Mouse (Mus musculus): ENCODE measurements at regions not wholly inside any gene's neighbourhood (a gene's known extent, or its start where the extent isn't known, plus 50 kb on each side); places are given as distances from the start of the nearest gene placed in this dataset.
"Not testable (repeated sequence)": the region's sequence is repeated elsewhere in the genome, so short reads cannot be mapped to it uniquely, and the experiment has no call there.

- DNase-seq (ENCODE audit: low spot score), result not testable (repeated sequence)
Observed at GRCm38 (mm10) chr15:84616880-84617279, 52.5 kb upstream of the Prr5 start.

- DNase-seq (ENCODE audit: low spot score), result peak; percentile 97
Observed at GRCm38 (mm10) chr15:84613536-84614527, 55.6 kb upstream of the Prr5 start.

- no peak for DNase-seq (ENCODE audit: low spot score)
Observed at GRCm38 (mm10) chr15:84612961-84613360, 55.3 kb upstream of the Rtl6 start.

GRCm38 (mm10) chr15:84609825-84610442 is 52.3 kb upstream of the Rtl6 start:
- no peak for DNase-seq (ENCODE audit: low spot score)

- DNase-seq (ENCODE audit: low spot score), result no peak
Observed at GRCm38 (mm10) chr15:84609063-84609462, 51.4 kb upstream of the Rtl6 start.
